Mouse (Mus musculus) thymus, postnatal 0 days (tissue): Measurements from ENCODE around the gene Cd72. TPM values are rescaled to one million over a fixed set of nuclear protein-coding genes. Genes with fewer than 3 reads are reported as not detected.
"Not testable (repeated sequence)": the region's sequence is repeated elsewhere in the genome, so short reads cannot be mapped to it uniquely, and the experiment has no call there.

Experiments used
- DNase-seq: peaks from one replicate; pipeline ENCODE4 v3.0.0-alpha.2; 2015; ENCODE audit warnings: low spot score
- polyA plus RNA-seq: library from polyadenylated mRNA; unstranded; fragments of >200 nt; fragmentation: Nextera tagmentation; extraction: Ambion mirVana; gene quantifications from 2 replicates; pipeline ENCODE4 v1.2.1, GENCODE M21; 2015

The Cd72 gene
- polyA plus RNA-seq = 6.4 and 6.6 TPM in 2 replicates

DNA sequence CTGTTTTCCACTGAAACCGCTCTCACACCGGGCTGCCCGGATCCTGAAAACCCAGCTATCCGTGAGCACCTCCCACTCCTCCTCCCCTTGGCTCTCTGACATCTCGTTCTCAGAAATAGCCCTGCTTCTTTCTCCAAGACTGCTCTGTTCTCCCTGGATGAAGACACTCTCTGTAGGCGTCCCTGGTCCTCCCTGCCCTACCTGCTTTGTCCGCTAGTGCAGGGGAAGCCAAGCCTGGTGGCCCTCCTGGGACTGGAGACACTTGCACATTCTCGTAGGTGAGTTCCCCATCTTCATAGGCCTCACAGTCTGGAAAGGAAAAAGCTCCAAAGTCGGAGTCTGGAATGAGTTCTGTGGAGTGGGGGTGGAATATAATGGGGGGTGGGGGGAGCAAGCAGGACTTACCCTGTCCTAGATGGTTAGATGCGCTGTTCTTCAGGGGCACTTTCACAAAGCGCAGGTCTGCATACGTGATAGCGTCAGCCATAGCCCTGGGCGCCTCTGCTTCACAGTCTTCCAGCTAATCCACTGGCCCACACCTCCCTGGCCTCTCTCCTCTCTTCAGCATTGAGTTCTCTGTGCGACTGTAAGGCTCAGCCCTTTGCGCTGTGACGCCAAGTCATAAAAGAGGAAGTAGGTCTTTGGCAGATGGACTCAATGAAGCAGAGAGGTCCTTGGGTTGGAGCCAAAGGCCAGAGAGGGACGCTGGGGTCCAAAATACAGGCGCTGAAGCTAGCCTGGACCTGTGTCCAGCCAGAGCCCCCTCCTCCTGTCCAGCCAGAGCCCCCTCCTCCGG is at the start of gene Cd72:
Gene Cd72 (minus strand): TSS at position 588 of the 796 bp plus-strand sequence.
- DNase-seq = peak; percentile 35

- DNase-seq = no peak
These were observed 49.1 kb upstream of the Cd72 start for GRCm38 (mm10) chr4:43503506-43503905.

DNA sequence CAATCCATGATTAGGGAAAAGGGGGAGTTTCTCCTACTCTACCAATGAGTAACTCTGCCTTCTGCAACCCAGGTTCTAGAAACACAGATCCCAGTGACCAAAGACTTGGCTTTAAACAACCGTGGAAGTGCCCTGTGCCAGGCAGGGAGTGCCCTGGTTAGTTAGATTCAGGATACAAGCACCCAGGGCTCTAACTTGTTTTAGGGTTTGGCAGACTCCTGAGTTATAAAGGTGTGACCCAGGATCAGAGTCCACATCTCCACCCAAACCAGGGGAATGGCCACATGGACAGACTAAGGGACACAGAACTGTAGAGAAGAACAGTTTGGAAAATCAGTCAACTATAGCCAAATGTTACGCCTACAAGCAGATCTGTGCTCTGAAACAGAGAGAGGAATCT is 48.6 kb upstream of the Cd72 start:
- DNase-seq = no peak

DNA sequence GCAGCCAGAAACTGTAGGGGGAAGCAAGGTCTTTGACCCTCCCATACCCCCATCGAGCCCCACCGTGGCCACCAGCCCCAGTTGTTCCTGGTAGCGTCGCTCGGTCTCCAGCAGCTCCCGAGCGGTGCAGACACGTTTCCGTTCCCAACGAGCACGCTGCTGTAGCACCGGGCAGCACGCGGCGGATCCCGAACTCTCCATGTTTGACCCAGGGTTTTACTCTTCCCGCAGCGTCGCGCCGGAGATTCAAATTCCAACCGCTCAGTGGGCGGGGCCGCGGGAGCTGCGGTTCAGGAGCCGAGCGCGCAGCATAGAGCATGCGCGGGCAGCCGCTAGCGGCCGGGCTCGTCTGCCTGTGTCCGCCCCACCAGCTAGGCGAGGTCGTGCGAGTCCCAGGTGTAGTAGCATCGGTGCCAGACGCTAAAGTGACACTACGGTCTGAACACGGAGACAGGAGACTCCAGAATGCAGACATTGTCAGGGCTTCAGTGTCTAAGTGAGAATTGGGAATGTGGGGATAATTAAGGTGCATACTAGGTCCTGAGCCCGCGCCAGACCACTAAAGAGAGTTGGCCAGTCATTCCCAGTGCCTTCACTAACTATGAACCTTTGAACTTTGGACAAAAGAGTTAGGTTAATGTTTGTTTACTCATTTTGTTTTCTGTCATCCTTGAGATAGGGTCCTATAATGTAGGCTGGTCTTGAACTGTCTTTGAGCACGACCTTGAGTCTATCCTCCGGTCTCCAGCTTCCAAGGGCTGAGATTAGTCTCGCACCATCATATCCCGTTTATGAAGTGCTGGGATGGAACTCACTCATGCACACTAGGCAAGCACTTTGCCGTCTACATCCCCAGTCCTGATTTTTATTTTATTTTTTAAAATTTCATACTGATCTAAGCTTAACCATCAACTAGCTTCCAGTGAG is 45.2 kb upstream of the Cd72 start, which contains the start of gene Arhgef39:
Gene Arhgef39 (minus strand): TSS at position 289 of the 927 bp plus-strand sequence.
- DNase-seq = peak; percentile 66

- DNase-seq = peak; percentile 66
These were observed 44.6 kb upstream of the Cd72 start for GRCm38 (mm10) chr4:43498983-43499382.

DNA sequence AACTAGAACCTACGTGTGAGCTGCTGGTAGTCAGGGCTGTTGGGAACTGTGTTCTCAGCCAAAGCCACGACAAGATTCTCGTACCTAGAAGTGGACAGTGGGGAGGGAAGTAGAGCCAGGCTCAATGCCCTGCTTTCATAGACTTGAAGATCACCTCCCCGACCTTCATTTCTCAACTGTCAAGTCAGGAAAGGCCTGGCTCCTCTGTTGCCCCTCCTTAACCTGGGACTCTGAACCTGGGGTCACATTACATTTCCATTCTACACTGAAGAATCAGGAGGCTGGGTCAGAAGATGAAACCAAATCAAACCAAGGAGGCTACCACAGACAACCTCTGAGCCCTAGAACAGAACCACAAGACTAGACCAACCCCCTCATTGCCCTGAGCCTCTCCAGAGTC is 43.5 kb upstream of the Cd72 start:
- DNase-seq = no peak

GRCm38 (mm10) chr4:43497405-43497804 is 43.0 kb upstream of the Cd72 start:
- no peak for DNase-seq

GRCm38 (mm10) chr4:43496587-43496986 is 42.2 kb upstream of the Cd72 start:
- no peak for DNase-seq

- DNase-seq = no peak
These were observed 39.4 kb upstream of the Cd72 start for GRCm38 (mm10) chr4:43493846-43494240.

GRCm38 (mm10) chr4:43493186-43493845 is 38.9 kb upstream of the Cd72 start:
- peak; percentile 99 for DNase-seq

GRCm38 (mm10) chr4:43492821-43493185 is 38.4 kb upstream of the Cd72 start, which contains the start of gene Ccdc107:
Gene Ccdc107, plus strand, starts transcription at chr4:43492900.
- peak; percentile 97 for DNase-seq

- peak; percentile 10 for DNase-seq
These were observed 37.8 kb upstream of the Cd72 start for GRCm38 (mm10) chr4:43492101-43492820.

GRCm38 (mm10) chr4:43490801-43491200 is 36.4 kb upstream of the Cd72 start:
- no peak for DNase-seq

- no peak for DNase-seq
These were observed 35.2 kb upstream of the Cd72 start for GRCm38 (mm10) chr4:43489611-43490010.

DNA sequence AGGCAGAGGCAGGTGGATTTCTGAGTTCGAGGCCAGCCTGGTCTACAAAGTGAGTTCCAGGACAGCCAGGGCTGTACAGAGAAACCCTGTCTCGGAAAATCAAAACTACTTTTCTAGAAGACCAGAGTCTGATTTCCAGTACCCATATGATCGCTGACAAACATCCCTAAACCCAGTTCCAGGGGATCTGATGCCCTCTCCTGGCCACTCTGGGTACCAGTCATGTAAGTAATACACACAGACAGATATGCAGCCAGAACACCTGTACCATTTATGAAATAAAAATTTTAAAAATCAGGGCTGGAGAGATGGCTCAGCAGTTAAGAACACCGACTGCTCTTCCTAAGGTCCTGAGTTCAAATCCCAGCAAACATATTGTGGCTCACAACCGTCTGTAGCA is 31.2 kb upstream of the Cd72 start:
- not testable (repeated sequence) for DNase-seq

GRCm38 (mm10) chr4:43483535-43484091 is 29.2 kb upstream of the Cd72 start, which contains the start of gene Sit1:
Gene Sit1, minus strand, starts transcription at chr4:43483734.
- peak; percentile 90 for DNase-seq

- DNase-seq = peak; percentile 35
These were observed 28.2 kb upstream of the Cd72 start for GRCm38 (mm10) chr4:43482591-43482990.

DNA sequence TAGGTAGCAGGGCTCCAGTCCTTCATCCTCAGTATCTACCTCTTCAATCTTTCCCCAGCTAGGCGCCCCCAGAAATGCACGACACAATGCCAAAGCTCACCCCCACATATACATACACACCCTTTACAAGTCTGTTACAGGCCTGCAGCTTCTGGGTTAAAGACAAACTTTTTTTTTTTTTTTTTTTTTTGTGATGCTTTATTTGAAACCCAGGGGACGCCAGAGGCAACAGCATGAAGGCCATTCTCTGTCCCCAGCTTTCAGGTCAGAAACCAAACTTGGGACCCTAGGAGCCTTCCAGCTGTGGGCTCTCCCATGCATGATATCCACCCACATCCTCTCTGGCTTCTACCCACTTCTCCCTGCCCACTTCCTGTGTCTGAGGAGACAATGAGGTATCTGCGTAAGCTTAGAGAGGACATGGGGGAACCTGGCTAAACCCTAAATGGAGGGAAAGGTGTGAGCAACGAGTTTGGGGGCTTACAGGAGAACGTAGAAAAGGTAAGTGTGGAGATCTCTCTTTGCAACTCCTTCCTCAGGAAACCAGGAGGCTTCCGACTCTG is 27.5 kb upstream of the Cd72 start:
- DNase-seq = peak; percentile 89

DNA sequence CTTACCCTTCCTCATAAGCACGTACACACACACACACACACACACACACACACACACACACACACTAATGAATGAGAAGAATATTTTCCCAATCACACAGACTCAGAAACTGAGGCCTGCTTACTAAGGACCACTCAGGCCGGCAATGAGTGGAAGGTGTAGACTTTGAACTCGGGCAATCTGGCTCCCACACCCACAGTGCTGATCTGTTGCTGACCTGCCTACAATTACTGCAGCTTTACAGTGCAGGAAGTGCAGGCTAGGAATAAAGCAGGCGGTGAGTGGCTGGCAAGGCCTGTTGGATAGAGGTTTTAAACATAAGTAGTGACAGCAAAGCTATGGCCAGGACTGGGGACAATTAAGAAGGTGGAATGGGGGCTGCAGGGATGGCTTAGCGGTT is 26.6 kb upstream of the Cd72 start:
- no peak for DNase-seq
